Mouse (Mus musculus): ENCODE results near the gene Gzma.

Gzma gene

DNA sequence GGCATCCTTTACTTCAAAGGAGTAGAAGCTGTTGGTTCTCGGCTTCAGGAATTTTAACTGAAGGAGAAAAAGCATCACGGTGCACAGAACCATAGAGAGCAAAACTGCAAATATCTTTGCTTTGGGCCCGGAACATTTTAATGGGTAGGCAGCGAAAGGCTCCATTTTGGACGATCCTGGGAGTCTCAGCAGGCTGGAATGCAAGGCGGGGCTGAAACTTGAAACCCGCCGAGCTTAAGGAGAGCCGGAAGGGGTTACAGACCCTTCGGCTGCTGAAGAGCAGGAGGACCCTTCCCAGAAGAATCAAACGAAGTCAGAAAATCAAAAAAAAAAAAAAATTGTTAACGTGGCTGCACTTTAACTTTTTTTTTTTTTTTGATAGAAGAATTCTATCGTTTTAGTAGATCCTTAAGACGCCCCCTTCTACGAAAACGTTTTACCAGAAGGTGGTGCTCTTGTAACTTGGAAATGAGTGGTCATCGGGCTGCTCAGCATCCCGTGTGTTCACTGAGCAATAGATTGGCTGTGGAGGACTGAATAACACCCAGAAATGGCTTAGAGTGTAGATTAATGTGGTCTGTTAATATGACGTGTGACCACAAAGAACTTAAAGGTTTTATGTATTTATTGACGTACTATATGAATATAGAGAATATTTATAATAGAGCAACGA, 54.4 kb downstream of the Gzma start, which contains the start of gene Gpx8:
Gene Gpx8 (minus strand): TSS at position 200 of the 673 bp plus-strand sequence.
- DNase-seq (ENCODE audit: low read depth, low spot score): peak; percentile 66

DNA sequence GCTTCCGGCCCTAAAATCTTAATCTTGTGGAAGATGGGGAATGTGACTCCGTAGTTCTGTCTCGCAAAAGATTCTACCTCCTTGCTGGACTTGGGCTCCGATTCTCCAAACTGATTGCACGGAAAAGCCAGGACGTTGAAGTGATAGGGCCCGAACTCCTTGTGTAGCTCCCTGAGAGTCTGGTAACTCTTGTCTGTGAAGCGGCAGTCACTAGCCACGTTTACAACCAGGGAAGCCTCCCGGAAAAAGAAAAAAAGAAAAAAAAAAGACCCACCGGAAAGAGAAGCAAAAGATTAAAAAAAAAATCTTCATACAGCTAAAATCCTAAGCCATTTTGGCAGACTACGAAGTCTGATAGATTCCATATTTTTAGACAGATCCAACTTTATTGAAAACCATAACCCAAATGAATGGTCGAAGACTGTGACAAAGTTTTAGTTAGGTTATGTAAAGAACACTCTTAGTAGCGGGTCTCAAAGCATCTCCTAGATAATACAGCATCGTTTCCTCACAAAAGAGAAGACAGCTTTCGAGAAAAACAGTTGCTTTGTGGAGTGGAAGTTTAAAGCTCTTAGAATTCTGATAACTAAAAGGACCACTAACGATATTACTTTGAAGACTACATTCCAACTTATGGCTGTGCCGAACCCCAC, 55.2 kb downstream of the Gzma start:
- DNase-seq (ENCODE audit: low read depth, low spot score): no peak

- DNase-seq (ENCODE audit: low read depth, low spot score): no peak
These were observed 55.9 kb downstream of the Gzma start for GRCm38 (mm10) chr13:113044876-113045275.
